Mouse (Mus musculus) bone marrow, adult 2 months (tissue): ENCODE data around the gene Reln.

ENCODE experiments used
- CTCF ChIP-seq: fragments of 200-500 bp; IDR thresholded peaks from 2 replicates; pipeline ENCODE4 v1.5.1; 2011; ENCODE audit warnings: low read length, control low read depth; ENCODE audit not compliant: control insufficient read depth, insufficient read depth
- POLR2A ChIP-seq: fragments of 200-500 bp; IDR thresholded peaks from 2 replicates; pipeline ENCODE4 v1.6.1; 2011; ENCODE audit warnings: low read depth, mild to moderate bottlenecking, control low read depth, low read length, borderline replicate concordance; ENCODE audit not compliant: control insufficient read depth

GRCm38 (mm10) chr5:21957586-21957985 lies 386.9 kb downstream of the Reln start:
- TF ChIP-seq CTCF: no peak
- no peak for TF ChIP-seq POLR2A
